Comparison of ENCODE assay signal across 16 mouse cellular contexts in the genomic region with DNA sequence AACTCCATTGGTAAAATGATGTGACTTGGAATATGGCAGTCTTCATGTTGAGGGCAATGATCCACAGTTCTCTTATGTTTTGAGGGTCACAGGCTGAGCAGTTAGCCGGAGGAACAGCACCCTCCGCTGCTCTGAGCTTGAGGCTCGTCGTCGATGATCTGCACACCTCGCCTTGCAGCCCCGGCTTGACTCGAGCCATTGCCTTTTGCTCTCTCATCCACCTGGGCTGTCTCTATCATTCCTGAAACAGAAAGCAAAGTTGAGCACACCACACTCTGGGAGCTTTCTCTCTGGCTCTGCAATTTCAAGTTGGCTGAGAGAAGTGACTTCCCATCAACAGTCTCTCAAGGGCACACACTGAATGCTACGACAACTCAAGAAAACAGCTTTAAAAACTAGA.
"Had no signal": no experiment of that assay in that cellular context is flagged by ENCODE, and none has a peak within 500 bp of the region (broad histone marks: within the 10 kb centered on the region; RNA-seq: fewer than 3 reads in every experiment).

No protein-coding gene starts in this region.

- H3K4me2 ChIP-seq: neural tube, embryonic 13.5 days; neural tube, embryonic 15.5 days; stomach, embryonic 15.5 days had no signal

- H3K27ac ChIP-seq: neural tube, embryonic 13.5 days; neural tube, embryonic 15.5 days; stomach, embryonic 15.5 days; stomach, postnatal 0 days had no signal

- H3K4me3 ChIP-seq: neural tube, embryonic 13.5 days; neural tube, embryonic 15.5 days; stomach, embryonic 15.5 days had no signal

- H3K9ac ChIP-seq: neural tube, embryonic 13.5 days; neural tube, embryonic 15.5 days; stomach, embryonic 15.5 days had no signal

- H3K9me3 ChIP-seq: neural tube, embryonic 13.5 days; neural tube, embryonic 15.5 days; stomach, embryonic 15.5 days had no signal

- H3K4me1 ChIP-seq: neural tube, embryonic 13.5 days; neural tube, embryonic 15.5 days; stomach, embryonic 15.5 days had no signal

- H3K27me3 ChIP-seq: neural tube, embryonic 13.5 days; neural tube, embryonic 15.5 days; stomach, embryonic 15.5 days had no signal

- DNase-seq: retina, postnatal 1 day; right cerebral cortex, adult 18-20 months; right cerebral cortex, postnatal 14 days; right cerebral cortex, postnatal 25 days; right cerebral cortex, postnatal 4 days; spleen, adult 18-20 months; thymus, adult 18-20 months; thymus, adult 2 months; thymus, postnatal 14 days; thymus, postnatal 25 days; thymus, postnatal 36 days; thymus, postnatal 4 days had no signal
